Mouse (Mus musculus): ENCODE measurements around the gene Ttc33. TPM values are rescaled to one million over a fixed set of nuclear protein-coding genes. Genes with fewer than 3 reads are reported as not detected.

Ttc33 gene
- total RNA-seq, 2 experiments from 2014 or later, result 61.6 to 67.4 TPM

DNA sequence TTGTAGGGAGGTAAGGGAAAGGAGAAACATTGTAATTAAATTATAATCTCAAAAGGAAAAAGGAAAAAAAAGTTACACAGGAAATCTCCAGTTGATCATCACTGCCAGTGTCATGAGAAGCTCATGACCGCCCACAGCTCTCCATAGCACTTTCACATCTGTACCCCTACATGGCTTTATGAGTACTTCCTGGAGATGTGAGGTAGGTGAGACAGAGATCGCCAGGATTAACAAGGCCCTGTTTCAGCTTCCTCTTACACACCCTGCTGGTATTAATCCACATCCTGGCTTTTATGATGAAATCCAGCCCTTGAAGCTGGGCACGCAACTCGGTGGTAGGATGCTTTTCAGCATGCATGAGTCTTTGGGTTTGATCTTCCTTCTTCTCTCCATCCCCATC lies 64.9 kb downstream of the Ttc33 start:
- no peak for TF ChIP-seq CTCF (IDR thresholded peaks at IDR 0.05)
- intact Hi-C loops (cut with DNase I), result no loop called here
- H3K4me3 ChIP-seq, result no peak overlapping the region
- DNase-seq, result no peak
- no peak overlapping the region for H3K27ac ChIP-seq

DNA sequence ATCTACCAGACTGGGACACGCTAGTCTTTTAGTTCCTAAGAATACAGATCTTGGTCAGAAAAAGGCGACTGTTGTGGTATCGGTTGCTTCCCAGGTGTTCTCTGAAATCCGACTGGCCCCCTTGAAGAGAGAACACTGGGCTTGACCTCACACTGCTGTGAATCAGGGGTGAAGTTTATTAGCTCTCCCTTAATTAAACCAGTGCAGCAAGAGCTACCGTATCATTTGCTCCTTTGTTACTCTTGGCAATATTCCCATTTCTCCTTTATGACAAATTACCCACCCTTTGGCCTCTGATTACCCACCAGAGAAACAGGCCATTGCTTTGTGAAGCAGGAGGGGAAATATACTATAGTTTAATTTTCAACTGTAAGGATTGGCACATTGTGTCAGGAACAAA lies 74.9 kb downstream of the Ttc33 start:
- TF ChIP-seq CTCF (IDR thresholded peaks at IDR 0.05), result no peak
- no peak for DNase-seq
- intact Hi-C loops (cut with DNase I), result no loop called here
- Histone ChIP-seq H3K4me3 (no peak overlapping the region), H3K27ac (no peak overlapping the region)

DNA sequence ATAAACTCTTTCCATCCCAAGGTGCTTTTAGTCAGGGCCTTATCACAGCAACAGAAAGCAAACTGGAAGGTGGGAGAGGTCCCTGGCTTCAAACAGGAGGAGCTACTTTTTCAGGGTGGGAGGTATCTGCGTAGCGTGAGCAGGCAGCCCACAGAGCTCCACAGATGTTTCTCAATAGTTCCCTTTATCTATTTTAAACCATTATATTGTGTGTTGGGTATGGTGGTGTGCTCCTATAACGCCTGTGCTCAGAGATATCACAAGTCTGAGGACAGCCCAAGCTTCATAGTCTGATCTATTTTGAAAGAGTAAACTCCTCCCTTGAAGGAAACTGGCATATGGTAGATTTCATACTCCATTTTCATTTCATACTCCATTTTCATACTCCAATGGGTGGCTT lies 75.7 kb downstream of the Ttc33 start:
- intact Hi-C loops (cut with DNase I), result no loop called here
- no peak for TF ChIP-seq CTCF (IDR thresholded peaks at IDR 0.05)
- DNase-seq, result no peak
- Histone ChIP-seq H3K27ac (no peak overlapping the region), H3K4me3 (no peak overlapping the region)

DNA sequence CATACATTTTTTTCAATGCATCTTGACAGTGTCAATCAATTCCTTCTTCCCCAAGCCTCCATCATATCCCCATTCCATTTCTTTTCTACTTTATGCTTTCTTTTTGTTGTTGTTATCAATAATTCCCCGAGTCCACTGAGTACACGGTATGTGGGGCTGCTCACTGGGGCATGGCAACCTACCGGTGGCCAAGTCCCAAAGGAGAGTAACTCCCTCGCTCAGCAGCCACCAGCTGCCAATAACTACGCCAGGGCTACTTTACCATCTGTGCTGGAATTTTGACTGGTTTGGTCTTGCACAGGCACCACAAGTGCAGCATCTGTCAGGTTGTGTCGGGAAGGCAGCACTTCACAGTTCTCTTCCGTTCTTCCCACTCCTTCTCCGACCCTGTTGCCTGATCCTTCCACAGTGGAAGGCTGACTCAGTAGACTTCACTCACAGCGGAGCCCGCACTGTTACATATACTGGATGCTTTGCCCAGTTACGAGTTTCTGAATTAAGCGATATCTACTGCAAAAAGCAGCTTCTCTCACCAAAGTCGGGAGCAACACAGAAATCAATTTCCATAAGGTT lies 76.9 kb downstream of the Ttc33 start:
- Histone ChIP-seq H3K27ac (0 out of 2 replicates have a peak overlapping the region, but pooled peaks have one; percentile 12), H3K4me3 (peak overlapping the region; percentile 25)
- intact Hi-C loops (cut with DNase I), result no loop called here
- TF ChIP-seq CTCF (IDR thresholded peaks at IDR 0.05), result no peak
- DNase-seq, result no peak

DNA sequence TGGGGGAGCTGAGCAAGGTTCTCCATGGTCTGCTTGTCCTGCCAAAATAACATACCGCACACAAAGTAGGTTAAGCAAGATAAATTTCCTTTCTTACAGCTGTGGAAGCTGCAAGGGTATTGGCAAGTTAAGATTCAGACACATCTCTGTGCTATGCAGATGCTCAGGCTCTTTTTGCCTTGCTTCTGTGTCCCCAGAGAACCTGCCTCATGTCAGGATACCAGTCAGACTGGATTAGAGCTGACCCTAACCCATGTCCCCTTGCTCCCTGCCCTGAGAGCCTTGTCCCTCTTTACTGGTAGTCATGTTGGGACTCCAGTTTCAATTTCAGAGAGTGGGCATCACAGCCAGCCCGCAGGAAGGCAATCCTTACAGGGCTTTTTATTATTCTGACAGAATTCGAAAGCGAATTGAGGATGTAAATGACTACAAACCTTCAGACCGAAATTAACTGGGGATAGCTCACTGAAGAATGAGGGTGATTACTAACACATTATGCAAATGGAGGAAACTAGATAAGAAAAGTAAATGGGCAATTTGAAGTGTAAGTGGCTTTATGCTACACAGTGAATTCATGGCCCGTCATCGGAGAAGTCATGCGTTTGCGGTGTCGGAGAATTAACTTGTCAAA lies 77.7 kb downstream of the Ttc33 start:
- DNase-seq, result no peak
- intact Hi-C loops (cut with DNase I), result no loop called here
- Histone ChIP-seq H3K4me3 (peak overlapping the region; percentile 25; the same call in 1 of the 2 replicates), H3K27ac (peak overlapping the region; percentile 12; the same call in 1 of the 2 replicates)
- TF ChIP-seq CTCF (IDR thresholded peaks at IDR 0.05), result no peak

DNA sequence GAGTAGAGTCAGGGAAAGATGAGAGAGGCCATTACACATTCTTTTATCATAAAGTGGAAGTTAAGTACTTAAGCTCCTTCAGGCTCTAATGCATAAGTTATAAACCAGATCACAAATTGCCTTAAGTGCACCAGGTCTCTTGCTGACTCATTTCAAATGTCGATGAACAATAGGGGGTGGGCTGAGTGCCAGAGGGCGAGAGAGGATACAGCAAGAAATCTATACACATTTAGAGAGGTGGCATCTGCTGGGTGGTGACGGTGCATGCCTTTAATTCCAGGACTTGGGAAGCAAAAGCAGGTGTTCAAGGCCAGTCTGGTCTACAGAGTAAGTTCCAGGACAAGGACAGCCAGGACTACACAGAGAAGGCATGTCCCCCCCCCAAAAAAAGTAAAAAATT lies 80.8 kb downstream of the Ttc33 start:
- DNase-seq, result peak; percentile 21
- no peak for TF ChIP-seq CTCF (IDR thresholded peaks at IDR 0.05)
- intact Hi-C loops (cut with DNase I), result no loop called here
- no peak overlapping the region for H3K4me3 ChIP-seq
- H3K27ac ChIP-seq, result no peak overlapping the region

Other genes starting within 250 kb of the Ttc33 start
- 1 to 10 TPM; 1.1 to 8.6 TPM for gene C7, start 121.8 kb upstream of the Ttc33 start, total RNA-seq (2021)
- gene Card6, start 77.0 kb upstream of the Ttc33 start, total RNA-seq (2021), result 1 to 10 TPM; 1.9 to 2.0 TPM
- gene Rpl37, start 68.9 kb upstream of the Ttc33 start, total RNA-seq (2021), result 100 to 1,000 TPM; 178 to 188 TPM
- gene Prkaa1, start 41.7 kb upstream of the Ttc33 start, total RNA-seq (2021), result 10 to 100 TPM; 10.0 to 12.7 TPM
- 1 to 10 TPM; 1.2 to 1.9 TPM for gene Ptger4, start 58.7 kb downstream of the Ttc33 start, total RNA-seq (2021)